In genomic region chr1:64078011-64078746, GRCm38 (mm10) we compare ENCODE assay signal across 9 mouse cellular contexts. TPM values are rescaled to one million over a fixed set of nuclear protein-coding genes. Genes with fewer than 3 reads are reported as not detected.
DNase-seq lines count a peak whose midpoint lies in the region; ATAC-seq and TF ChIP-seq lines count a peak whose summit lies in the region.
"Had no signal": no experiment of that assay in that cellular context is flagged by ENCODE, and none has a peak within 500 bp of the region (broad histone marks: within the 10 kb centered on the region; RNA-seq: fewer than 3 reads in every experiment).

No protein-coding gene starts in this region.

- peak overlapping the region; percentile 56; the same call in 1 of the 2 replicates for H3K27ac ChIP-seq in layer of hippocampus, adult 2 months
- H3K27ac ChIP-seq in brown adipose tissue, adult 24 weeks (replicated peaks; ENCODE audit: low read depth, low read length): peak overlapping the region; percentile 97
- H3K27ac ChIP-seq in hindbrain, embryonic 13.5 days: peak overlapping the region; percentile 68
- H3K27ac ChIP-seq: kidney, postnatal 0 days had no signal

- TF ChIP-seq CTCF in layer of hippocampus, adult 2 months (conservative IDR thresholded peaks at IDR 0.05): no peak

- no peaks in the 10 kb centered on the region for H3K9me3 ChIP-seq in hindbrain, embryonic 13.5 days

- no peak overlapping the region for H3K4me3 ChIP-seq in layer of hippocampus, adult 2 months
- H3K4me3 ChIP-seq in brown adipose tissue, adult 24 weeks (ENCODE audit: insufficient read depth, low read depth, low read length): peak overlapping the region; percentile 53
- no peak overlapping the region for H3K4me3 ChIP-seq in hindbrain, embryonic 13.5 days

- peak; percentile 56; the same call in 1 of the 2 replicates for ATAC-seq in hindbrain, embryonic 13.5 days (ENCODE audit: low FRiP score)

- no peak overlapping the region for H3K9ac ChIP-seq in hindbrain, embryonic 13.5 days

- H3K27me3 ChIP-seq in hindbrain, embryonic 13.5 days: no peaks in the 10 kb centered on the region

- no peak for DNase-seq in layer of hippocampus, adult 2 months (ENCODE audit: low spot score in 2 of 2)
- no peak for DNase-seq in layer of hippocampus, postnatal 25 days (ENCODE audit: extremely low spot score in 1 of 2, low spot score in 1 of 2)
- peak; percentile 74 for DNase-seq in lung, postnatal 25 days (ENCODE audit: low spot score)
- DNase-seq in frontal cortex, postnatal 36 days (ENCODE audit: low spot score in 2 of 2): no peak
- no peak for DNase-seq in embryo, embryonic 11 days
- DNase-seq in gastrocnemius, postnatal 4 days (ENCODE audit: low spot score in 2 of 2): no peak

- H3K4me2 ChIP-seq in hindbrain, embryonic 13.5 days: no peak overlapping the region

- peaks cover 25% of the 10 kb centered on the region for H3K4me1 ChIP-seq in brown adipose tissue, adult 24 weeks (ENCODE audit: control insufficient read depth, insufficient read depth, insufficient read length, low read length)
- peaks cover 57% of the 10 kb centered on the region for H3K4me1 ChIP-seq in hindbrain, embryonic 13.5 days (replicated peaks)

- peaks cover 32% of the 10 kb centered on the region for H3K36me3 ChIP-seq in hindbrain, embryonic 13.5 days

- 67% methylated on average over 9 of the region's 9 CpGs for WGBS in hindbrain, embryonic 13.5 days

RNA-seq across cellular contexts. Expression of gene Klf7, which starts 43.9 kb away (rescaled TPM):
- 10 to 100 TPM; 30.1 to 31.9 TPM for total RNA-seq in layer of hippocampus, adult 2 months (2021)
- total RNA-seq in layer of hippocampus, postnatal 25 days (2021): 10 to 100 TPM; 33.4 to 41.3 TPM
- 3.5 and 5.8 TPM in 2 replicates for polyA plus RNA-seq in brown adipose tissue, adult 24 weeks (2012; ENCODE audit: insufficient read depth, insufficient read length, missing spikeins)
- polyA plus RNA-seq in hindbrain, embryonic 13.5 days (2015; fragmentation: Nextera tagmentation; extraction: Ambion mirVana): 93.3 and 100 TPM in 2 replicates
- 10 to 100 TPM; 21.0 to 26.6 TPM for total RNA-seq in gastrocnemius, postnatal 4 days (2021)
